Mouse (Mus musculus): ENCODE measurements at regions not wholly inside any gene's neighbourhood (a gene's known extent, or its start where the extent isn't known, plus 50 kb on each side); places are given as distances from the start of the nearest gene placed in this dataset.
A peak's percentile ranks its signal among the peaks of the same experiment; 100 is the strongest.
"Not testable (repeated sequence)": the region's sequence is repeated elsewhere in the genome, so short reads cannot be mapped to it uniquely, and the experiment has no call there.

- DNase-seq, result no peak
Observed at GRCm38 (mm10) chr5:97831421-97831820, 199.4 kb downstream of the Antxr2 start.

- no peak for DNase-seq
Observed at GRCm38 (mm10) chr5:97817485-97817884, 213.4 kb downstream of the Antxr2 start.

- no peak for DNase-seq
Observed at GRCm38 (mm10) chr5:97815357-97815756, 215.5 kb downstream of the Antxr2 start.

GRCm38 (mm10) chr5:97814700-97815099, 216.1 kb downstream of the Antxr2 start:
- no peak for DNase-seq

GRCm38 (mm10) chr5:97812611-97813350, 218.1 kb downstream of the Antxr2 start:
- DNase-seq, result no peak

GRCm38 (mm10) chr5:97809007-97809406, 221.8 kb downstream of the Antxr2 start:
- DNase-seq, result no peak

GRCm38 (mm10) chr5:97807171-97807570, 223.7 kb downstream of the Antxr2 start:
- DNase-seq, result no peak

- DNase-seq, result no peak
Observed at GRCm38 (mm10) chr5:97806754-97807153, 224.1 kb downstream of the Antxr2 start.

GRCm38 (mm10) chr5:97800017-97800416, 230.8 kb downstream of the Antxr2 start:
- DNase-seq, result no peak

- DNase-seq, result no peak
Observed at GRCm38 (mm10) chr5:97788175-97788574, 242.7 kb downstream of the Antxr2 start.

- DNase-seq, result no peak
Observed at GRCm38 (mm10) chr5:97787001-97787400, 243.8 kb downstream of the Antxr2 start.

- DNase-seq, result not testable (repeated sequence)
Observed at GRCm38 (mm10) chr5:97775100-97775499, 255.7 kb downstream of the Antxr2 start.

- DNase-seq, result not testable (repeated sequence)
Observed at GRCm38 (mm10) chr5:97773451-97773850, 257.4 kb downstream of the Antxr2 start.

- DNase-seq, result no peak
Observed at GRCm38 (mm10) chr5:97737339-97737738, 280.5 kb upstream of the Gk2 start.

GRCm38 (mm10) chr5:97730920-97731319, 274.1 kb upstream of the Gk2 start:
- DNase-seq, result no peak

- not testable (repeated sequence) for DNase-seq
Observed at GRCm38 (mm10) chr5:97719364-97719763, 262.5 kb upstream of the Gk2 start.

- no peak for DNase-seq
Observed at GRCm38 (mm10) chr5:97705270-97705669, 248.4 kb upstream of the Gk2 start.

- no peak for DNase-seq
Observed at GRCm38 (mm10) chr5:97700507-97700906, 243.7 kb upstream of the Gk2 start.

GRCm38 (mm10) chr5:97697581-97698134, 240.8 kb upstream of the Gk2 start:
- peak; percentile 52 for DNase-seq

GRCm38 (mm10) chr5:97693333-97693940, 236.6 kb upstream of the Gk2 start:
- DNase-seq, result no peak

- no peak for DNase-seq
Observed at GRCm38 (mm10) chr5:97685443-97685842, 228.6 kb upstream of the Gk2 start.

- DNase-seq, result no peak
Observed at GRCm38 (mm10) chr5:97684592-97685258, 227.9 kb upstream of the Gk2 start.

GRCm38 (mm10) chr5:97669726-97670125, 212.9 kb upstream of the Gk2 start:
- no peak for DNase-seq
